Mouse (Mus musculus) c-Kit-positive CD71-positive TER-119-negative erythroid progenitor cells, embryonic 14.5 days (primary cell): ENCODE measurements around the gene Dnmbp.

Experiments
- DNase-seq: peaks from one replicate; pipeline ENCODE4 v3.0.0-alpha.2; 2013; ENCODE audit warnings: low read depth

Dnmbp gene

GRCm38 (mm10) chr19:43944566-43944965 is 4.6 kb upstream of the Dnmbp start:
- DNase-seq, result no peak

DNA sequence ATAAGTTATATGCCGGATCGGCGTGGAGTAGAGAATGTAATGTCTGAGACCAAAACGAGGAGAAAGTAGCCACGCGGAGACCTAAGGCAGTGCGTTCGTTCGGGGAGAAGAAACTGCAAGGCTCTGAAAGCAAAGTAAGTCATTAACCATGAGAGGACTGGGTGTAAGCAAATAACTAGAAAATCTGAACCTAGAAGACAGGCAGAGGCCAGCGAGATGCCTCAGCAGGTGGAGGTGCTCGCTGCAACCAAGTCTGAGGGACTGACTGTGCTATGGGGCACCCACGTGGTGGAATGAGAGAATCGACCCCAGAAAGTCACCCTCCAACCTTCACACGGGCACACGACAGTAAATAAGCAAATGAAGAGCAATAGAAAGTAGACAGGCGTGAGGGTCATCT is 3.1 kb upstream of the Dnmbp start:
- DNase-seq, result no peak

GRCm38 (mm10) chr19:43939171-43939768 is 721 bp downstream of the Dnmbp start:
- no peak for DNase-seq

- DNase-seq, result no peak
Observed at GRCm38 (mm10) chr19:43938355-43938754, 1.6 kb downstream of the Dnmbp start.

- DNase-seq, result no peak
Observed at GRCm38 (mm10) chr19:43930926-43931325, 9.1 kb downstream of the Dnmbp start.

- DNase-seq, result no peak
Observed at GRCm38 (mm10) chr19:43930366-43930765, 9.6 kb downstream of the Dnmbp start.

DNA sequence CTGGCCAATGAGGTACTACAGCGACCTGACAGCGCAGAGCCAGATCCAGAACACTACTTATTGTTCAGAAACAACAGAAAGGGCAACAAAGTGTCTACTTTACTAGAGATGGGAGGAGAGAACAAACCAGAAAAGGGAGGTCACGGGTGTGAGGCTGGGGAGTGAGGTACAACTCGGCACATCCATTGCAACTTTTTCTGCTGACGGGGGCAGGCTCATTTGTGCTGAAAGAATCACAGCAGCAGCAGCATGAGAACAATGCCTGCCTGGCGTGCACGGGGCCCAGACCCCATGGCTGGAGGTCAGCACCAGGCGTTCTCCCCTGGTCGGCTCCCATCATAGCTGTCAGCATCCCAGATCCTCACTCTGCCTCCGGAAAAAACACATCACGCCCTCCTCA is 10.1 kb downstream of the Dnmbp start:
- no peak for DNase-seq

DNA sequence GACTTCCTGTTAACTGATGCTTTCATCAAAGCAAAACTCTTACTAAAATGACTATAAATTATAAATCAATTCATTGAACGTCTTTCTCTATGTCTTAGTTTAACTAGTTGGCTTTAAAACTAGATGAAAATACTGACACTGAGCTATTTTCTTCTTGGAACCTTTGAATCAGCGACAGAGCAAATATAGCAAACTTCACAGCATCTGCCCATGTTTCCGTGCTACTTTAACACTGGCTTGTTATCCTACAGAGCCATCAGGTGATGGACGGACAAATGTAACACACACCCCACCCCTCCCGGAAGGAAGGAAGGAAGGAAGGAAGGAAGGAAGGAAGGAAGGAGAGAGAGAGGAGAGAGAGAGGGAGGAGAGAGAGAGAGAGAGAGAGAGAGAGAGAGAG is 12.0 kb downstream of the Dnmbp start:
- DNase-seq, result no peak

DNA sequence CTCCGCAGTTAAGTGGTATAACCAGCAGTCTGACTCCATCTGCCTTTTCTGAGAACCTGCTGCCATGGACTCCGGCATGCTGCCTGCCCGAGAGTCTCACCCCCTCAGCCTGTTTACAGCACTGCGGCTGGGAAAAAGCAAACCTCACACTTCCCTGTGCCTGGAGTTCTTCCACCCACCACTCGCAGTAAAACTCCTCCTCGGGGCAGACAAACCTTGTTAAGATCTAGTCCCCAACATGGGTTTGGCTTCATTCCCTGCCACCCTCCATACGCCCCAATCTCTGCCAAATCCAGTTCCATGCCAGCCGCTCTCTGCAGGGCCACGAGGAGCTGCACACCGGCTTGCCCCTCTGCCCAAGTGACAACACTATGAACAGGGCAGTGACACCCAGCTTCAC is 12.9 kb downstream of the Dnmbp start:
- no peak for DNase-seq

DNA sequence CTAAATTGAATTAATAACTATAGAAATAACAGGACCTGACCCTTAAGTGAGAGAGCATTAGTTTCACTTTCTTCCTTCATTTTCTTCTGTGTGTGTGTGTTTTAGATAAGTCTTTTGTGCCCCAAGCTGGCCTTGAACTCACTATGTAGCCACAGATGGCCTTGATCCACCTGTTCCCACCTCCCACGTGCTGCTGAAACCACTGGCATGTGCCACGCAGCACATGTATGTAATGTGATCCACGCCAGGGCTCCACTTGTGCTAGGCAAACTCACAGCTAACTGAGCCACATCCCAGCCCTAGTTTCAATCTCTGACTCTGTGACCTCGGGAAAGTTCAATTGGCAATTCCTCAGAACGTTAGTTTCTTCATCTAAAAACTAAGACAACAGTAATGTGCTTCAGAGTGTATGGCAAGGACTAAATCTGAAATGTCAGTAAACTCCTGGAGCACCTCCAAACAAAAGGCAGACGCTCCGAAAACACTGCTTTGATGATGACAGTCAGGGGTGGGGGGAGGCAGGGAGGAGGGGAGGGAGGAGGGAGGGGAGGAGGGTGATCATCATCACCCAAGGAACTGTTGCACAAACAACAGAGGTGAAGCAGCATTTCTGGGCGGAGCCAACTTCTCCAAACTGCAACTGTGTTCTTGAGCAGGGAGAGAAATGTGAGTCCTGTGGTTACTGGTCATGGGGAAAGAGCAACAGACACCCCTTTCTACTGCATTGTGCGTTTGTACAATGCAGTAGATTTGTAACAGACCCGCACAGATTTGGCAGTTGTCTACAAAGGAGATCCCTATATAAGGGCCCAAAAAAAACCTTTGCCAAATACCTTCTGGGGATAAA is 13.6 kb downstream of the Dnmbp start:
- no peak for DNase-seq

DNA sequence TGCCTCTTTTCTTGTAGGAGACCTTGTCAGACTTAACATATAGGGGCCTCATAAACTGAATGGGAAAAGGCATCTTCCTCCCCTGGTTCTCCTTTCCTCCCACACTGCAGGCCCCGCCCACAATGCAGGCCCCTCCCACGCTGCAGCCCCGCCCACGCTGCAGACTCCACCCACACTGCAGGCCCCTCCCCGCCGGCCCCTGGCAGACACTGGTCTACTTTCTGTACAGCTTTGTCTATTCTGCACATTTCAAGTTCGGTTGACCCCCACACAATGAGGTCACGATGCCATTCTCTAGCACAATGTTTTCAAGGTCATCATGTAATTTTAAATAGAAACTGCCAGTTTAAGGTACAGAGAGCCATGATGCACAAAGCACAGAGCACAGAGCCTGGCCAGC is 15.6 kb downstream of the Dnmbp start:
- DNase-seq, result no peak

DNA sequence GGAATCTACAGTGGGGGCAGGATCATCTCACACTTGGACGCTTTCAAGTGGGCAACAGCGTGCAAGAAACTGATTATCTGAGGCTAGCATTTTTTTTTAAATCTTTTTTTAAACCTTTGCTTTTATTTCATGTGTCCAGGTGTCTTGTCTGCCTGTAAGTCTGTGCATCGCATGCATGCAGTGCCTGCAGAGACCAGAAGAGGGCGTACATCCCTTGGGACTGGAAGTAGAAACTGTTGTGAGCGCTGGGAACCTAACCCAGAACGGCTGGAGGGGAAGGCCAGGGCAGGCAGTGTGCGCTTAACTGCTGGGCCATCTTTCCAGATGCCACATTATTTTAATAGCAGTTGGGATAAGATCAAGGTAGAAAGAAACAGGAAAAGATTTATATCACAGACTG is 17.0 kb downstream of the Dnmbp start:
- no peak for DNase-seq

- DNase-seq, result no peak
Observed at GRCm38 (mm10) chr19:43921410-43921809, 18.6 kb downstream of the Dnmbp start.

DNA sequence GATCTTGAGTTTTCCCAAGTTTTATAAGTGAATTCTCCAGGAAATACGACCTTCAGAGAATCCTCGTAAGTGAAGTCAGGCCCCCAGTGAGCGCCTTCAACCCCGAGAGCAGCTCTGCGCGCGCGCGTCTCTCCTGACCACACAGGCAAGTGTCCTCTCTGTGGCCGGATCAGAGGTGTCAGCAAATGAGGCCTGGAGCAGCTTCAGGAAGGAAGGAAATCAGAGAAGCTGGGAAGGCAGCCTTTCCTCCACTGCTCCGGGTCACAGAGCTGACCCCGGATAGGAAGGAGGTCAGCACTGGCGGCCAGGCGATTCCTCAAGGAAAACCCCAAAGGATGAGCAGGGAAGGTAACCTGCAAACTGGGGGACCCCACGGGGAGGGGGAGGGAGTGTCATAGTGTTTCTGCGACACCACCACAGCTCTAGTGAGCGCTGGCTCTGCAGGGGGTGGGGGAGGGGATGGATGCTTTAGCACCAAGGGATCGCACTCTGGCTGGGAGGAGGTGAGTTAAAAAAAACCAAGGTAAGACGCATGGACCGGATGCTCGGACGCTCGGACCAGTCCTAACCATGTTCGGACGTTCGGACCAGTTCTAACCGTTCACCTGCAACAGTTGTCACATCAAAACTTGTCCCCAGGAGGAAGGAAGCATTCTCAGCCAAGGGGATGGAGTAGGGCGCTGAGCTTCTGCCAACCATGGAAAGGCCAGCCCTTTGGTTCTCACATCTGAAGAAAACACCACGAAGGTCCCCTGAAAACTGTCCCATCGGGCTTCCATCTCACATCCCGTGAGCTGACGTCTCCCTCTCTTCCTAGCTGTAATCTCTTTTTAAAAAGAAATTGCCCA is 19.3 kb downstream of the Dnmbp start:
- no peak for DNase-seq

- DNase-seq, result no peak
Observed at GRCm38 (mm10) chr19:43919841-43920240, 20.1 kb downstream of the Dnmbp start.

DNA sequence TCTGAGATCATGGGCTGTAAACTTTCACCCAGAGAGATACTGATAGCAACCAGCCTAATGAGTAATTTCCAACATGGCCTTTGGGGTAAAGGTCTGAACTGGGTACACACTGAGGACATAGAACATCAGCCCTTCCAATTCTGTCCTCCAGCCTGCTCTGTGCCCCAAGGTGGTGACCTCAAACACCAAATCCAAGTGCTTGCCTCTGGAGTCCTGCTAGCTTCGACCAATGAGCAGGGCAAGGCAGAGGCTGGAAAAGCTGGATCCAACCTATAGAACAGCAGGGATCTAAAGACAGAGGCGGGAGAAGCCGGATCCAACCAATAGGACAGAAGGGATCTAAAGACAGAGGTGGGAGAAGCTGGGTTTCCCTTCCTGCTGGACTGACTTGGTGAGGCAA is 21.2 kb downstream of the Dnmbp start:
- no peak for DNase-seq

- DNase-seq, result no peak
Observed at GRCm38 (mm10) chr19:43917763-43918162, 22.2 kb downstream of the Dnmbp start.

- no peak for DNase-seq
Observed at GRCm38 (mm10) chr19:43917406-43917691, 22.6 kb downstream of the Dnmbp start.

DNA sequence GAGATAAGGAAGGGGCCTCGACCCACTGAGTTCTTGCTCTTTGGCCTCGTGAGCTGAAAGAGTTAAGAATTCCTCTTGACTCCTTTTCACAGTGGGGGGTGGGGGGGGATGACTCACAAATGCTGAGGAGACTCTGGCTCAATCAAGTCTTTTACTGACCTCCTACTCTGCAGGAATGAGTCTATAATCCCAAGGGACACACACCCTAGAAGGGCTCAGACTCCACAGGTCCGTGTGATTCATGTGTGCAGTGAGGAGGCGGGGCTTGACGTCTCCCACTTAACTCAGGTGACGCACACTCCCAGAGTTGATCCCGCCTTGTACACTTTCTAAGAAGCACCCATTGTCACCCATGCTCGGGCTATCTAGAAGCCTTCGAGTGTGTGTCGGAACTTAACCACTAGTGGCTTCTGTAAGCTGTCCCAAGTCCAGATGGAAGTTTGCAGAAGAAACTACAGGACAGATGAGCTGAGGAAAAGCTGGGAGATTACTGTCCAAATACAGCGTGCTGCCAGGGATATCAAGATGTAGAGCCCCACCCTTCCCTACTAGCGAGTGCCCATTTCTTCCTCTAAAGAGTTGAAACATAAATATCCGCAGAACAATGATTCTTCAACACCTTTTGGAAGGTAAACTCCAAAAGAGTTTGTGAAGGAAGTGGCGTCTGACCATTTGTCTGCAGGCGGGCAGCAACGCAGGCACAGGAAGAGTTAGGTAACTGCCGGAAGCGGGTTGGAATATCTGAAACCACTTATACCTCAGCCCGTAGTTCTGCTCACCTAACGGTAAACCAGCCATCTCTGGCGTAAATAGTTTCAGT is 23.2 kb downstream of the Dnmbp start:
- no peak for DNase-seq

DNA sequence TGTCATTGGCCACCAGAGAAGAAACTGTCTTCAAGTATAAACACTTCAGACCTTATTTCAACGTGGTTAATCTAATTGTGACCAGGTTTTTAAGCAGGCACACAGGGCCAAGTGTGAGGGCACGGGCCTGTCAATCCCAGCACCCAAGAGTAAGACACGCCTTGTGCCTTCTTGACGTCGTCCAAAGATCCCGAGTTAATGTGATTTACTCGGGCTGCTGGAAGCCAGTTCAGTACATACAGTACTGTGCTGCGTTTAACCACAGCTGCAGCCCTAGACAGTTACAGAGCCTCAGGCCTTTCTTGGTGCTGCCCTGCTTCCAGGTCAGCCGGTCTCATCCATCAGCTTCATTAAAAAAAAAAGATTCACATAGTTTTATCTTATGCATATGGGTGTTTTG is 24.6 kb downstream of the Dnmbp start:
- no peak for DNase-seq

- DNase-seq, result no peak
Observed at GRCm38 (mm10) chr19:43914986-43915385, 25.0 kb downstream of the Dnmbp start.

DNA sequence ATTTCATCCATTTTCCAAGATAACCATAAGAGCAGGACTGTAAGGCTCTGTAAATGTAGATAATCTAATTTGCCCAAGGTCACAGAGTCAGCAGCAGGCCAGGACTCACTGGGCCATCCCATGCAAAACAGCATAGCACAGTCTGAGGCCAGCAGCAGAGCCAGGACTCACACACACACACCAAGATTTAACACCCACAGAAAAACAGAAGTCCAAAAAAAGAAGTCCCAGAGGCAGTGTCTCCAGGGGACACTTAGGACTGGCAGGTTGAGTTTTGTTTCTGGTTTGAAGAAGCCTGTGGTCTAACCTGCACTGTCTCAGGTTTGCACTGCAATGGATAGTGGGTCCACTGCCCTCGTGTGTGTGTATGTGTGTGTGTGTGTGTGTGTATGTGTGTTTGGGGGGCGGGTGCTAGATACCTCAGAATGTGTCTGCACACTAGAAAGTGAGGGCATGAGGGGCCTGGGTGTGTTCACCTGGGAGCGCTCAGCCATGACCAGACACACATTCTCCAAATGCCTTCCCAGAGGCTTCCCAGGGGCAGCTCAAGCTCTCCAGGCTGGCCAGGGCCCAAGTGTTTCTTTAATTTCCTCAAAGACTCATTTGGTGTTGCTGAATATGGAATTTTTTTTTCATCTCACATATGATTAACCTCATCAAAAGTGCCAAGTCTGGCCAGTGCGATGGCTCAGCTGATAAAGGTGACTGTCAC is 27.1 kb downstream of the Dnmbp start:
- no peak for DNase-seq
